Mouse (Mus musculus) spleen, adult 2 months (tissue): ENCODE data around the gene F8.

Experiments used
- CTCF ChIP-seq: fragments of 200-500 bp; IDR thresholded peaks from 2 replicates; pipeline ENCODE4 v1.5.1; 2011; ENCODE audit warnings: mild to moderate bottlenecking, inconsistent platforms; ENCODE audit not compliant: insufficient read depth, insufficient read length, insufficient replicate concordance; ENCODE audit errors: extremely low read depth
- POLR2A ChIP-seq: fragments of 200-500 bp; IDR thresholded peaks from 2 replicates; pipeline ENCODE4 v1.6.1; 2011; ENCODE audit warnings: low read depth, low read length, inconsistent platforms

DNA sequence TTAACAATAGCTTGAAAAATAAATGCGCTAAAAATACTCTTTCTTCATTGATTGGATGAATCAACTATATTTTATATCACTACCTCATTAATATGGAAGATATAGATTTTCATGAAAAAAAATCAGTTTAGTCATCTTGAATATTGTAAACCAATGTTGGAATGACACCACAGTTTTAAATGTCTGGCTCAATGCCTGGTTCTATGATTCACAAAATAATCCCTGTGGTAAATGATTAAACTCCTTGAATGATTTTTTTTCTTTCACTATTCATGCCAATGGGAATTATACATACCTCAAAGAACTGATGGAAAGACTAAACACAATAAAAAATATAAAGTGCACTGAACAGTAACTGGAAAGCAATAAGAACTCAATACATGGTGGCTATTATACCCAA, 27.3 kb upstream of the F8 start:
- TF ChIP-seq CTCF (no peak), POLR2A (no peak)
